Mouse (Mus musculus): ENCODE measurements at regions not wholly inside any gene's neighbourhood (a gene's known extent, or its start where the extent isn't known, plus 50 kb on each side); places are given as distances from the start of the nearest gene placed in this dataset.

DNA sequence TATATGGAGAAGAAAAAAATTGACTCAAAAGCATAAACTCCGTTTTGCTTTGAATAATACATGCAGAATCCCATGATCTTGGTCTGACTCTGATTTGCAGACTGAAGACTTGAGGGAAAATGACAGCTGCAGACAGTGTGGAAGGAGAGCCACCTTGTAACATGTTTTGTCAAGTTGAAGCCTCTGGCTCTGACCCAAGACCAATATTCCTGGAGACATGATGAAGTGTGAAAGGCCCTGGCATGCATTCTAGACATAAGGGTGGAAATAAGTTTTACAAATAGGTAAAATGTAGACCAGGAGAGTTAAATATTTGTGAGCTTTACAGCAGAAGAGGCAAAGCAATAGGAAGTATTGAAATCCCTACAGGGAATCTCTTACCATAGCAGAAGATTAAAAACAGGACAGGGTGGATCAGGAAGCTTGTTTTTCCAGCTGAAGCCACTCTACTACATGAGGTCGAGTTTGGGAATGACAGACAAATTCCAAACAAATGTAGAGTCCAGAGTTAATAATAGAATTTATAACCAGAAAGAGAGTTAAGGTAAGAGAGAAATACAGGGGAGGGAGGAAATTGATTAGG is 703.9 kb upstream of the Chordc1 start:
- dilution Hi-C loops (cut with MboI; ENCODE audit: extremely low pct_ligation_motif_present, extremely low pct_unique_long_range_greater_than_20kb, low sequenced_read_pairs): no loop called here

DNA sequence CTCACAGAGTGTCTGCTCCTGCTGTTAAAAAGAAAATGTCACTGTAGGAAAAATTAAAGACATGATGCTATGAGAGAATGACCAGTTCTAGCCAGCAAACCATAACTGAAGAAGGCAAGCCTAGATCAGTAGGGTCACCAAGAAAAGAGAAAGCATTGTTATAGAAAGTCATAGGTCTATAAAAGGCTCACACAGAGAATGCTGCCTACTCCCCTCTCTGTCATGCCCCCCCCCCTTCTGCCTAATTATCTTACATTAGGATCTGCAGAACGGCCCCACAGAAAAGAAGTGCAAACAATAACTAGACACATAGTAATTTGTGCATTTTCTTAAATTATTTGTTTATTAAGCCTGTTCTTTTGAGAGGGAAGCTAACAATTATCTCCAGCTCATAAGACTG is 680.8 kb upstream of the Chordc1 start:
- no peak for DNase-seq (ENCODE audit: extremely low read depth)
- no peaks in the 10 kb centered on the region for H3K4me1 ChIP-seq (ENCODE audit: control insufficient read depth in 1 of 2, insufficient read depth in 2 of 2)
- in situ Hi-C loops (cut with MboI; ENCODE audit: low pct_ligation_motif_present, low pct_unique_long_range_greater_than_20kb, low sequenced_read_pairs) (no loop called here), dilution Hi-C loops (cut with MboI; ENCODE audit: extremely low pct_ligation_motif_present, extremely low pct_unique_long_range_greater_than_20kb, low sequenced_read_pairs) (no loop called here)
- no peak for TF ChIP-seq E2F4 (IDR thresholded peaks at IDR 0.05; ENCODE audit: insufficient replicate concordance, low read depth, low read length)
- TF ChIP-seq JUND (conservative IDR thresholded peaks at IDR 0.05; ENCODE audit: low read depth, low read length): no peak
- TF ChIP-seq MXI1 (IDR thresholded peaks at IDR 0.05; ENCODE audit: low read depth, low read length): no peak
- TF ChIP-seq SMC3 (IDR thresholded peaks at IDR 0.05; ENCODE audit: low read depth, low read length): no peak
- TF ChIP-seq MAFK (IDR thresholded peaks at IDR 0.05; ENCODE audit: insufficient replicate concordance, low read length): no peak
- TF ChIP-seq RCOR1 (conservative IDR thresholded peaks at IDR 0.05; ENCODE audit: low read depth, low read length): no peak
- no peak for TF ChIP-seq HCFC1 (IDR thresholded peaks at IDR 0.05; ENCODE audit: low read depth, low read length)
- TF ChIP-seq ZKSCAN1 (IDR thresholded peaks at IDR 0.05; ENCODE audit: borderline replicate concordance, low read depth, low read length): no peak
- no peak for TF ChIP-seq ZMIZ1 (IDR thresholded peaks at IDR 0.05; ENCODE audit: low read depth, low read length)
- TF ChIP-seq EP300 (IDR thresholded peaks at IDR 0.05; ENCODE audit: low read length): no peak
- TF ChIP-seq MAZ (IDR thresholded peaks at IDR 0.05; ENCODE audit: low read depth, low read length): no peak
- TF ChIP-seq ETS1 (conservative IDR thresholded peaks at IDR 0.05; ENCODE audit: low read depth, low read length): no peak
- no peak for TF ChIP-seq POLR2AphosphoS2 (IDR thresholded peaks at IDR 0.05; ENCODE audit: low read depth, low read length)
- TF ChIP-seq POLR2A (IDR thresholded peaks at IDR 0.05; ENCODE audit: low read depth, low read length): no peak
- TF ChIP-seq UBTF (IDR thresholded peaks at IDR 0.05; ENCODE audit: low read depth, low read length): no peak
- TF ChIP-seq CTCF (conservative IDR thresholded peaks at IDR 0.05 in 1 of 2, IDR thresholded peaks at IDR 0.05 in 1 of 2; ENCODE audit: low read depth in 2 of 2, low read length in 2 of 2): no peak
- no peak for TF ChIP-seq JUN (IDR thresholded peaks at IDR 0.05; ENCODE audit: insufficient read depth, low read depth, low read length)
- TF ChIP-seq USF2 (conservative IDR thresholded peaks at IDR 0.05; ENCODE audit: low read depth, low read length): no peak
- TF ChIP-seq ELF1 (IDR thresholded peaks at IDR 0.05; ENCODE audit: low read depth, low read length): no peak
- TF ChIP-seq NELFE (IDR thresholded peaks at IDR 0.05; ENCODE audit: low read depth, low read length): no peak
- H3K4me2 ChIP-seq (ENCODE audit: insufficient read depth, low read depth, poor library complexity, severe bottlenecking): no peak overlapping the region
- H3K4me3 ChIP-seq (replicated peaks in 1 of 3; ENCODE audit: low read depth in 2 of 3, low read length in 2 of 3, poor library complexity in 1 of 3): no peak overlapping the region
- H3K27ac ChIP-seq (ENCODE audit: insufficient read depth, low read depth): no peak overlapping the region
- no peak overlapping the region for H3K9ac ChIP-seq (ENCODE audit: insufficient read depth, low read depth)
- no peaks in the 10 kb centered on the region for H3K79me2 ChIP-seq (replicated peaks; ENCODE audit: control insufficient read depth, extremely low read depth, insufficient read depth, poor library complexity, severe bottlenecking)
- no peaks in the 10 kb centered on the region for H3K9me3 ChIP-seq (replicated peaks; ENCODE audit: low read length)
- no peaks in the 10 kb centered on the region for H3K27me3 ChIP-seq (replicated peaks)
- H3K36me3 ChIP-seq (replicated peaks in 1 of 2; ENCODE audit: control insufficient read depth in 1 of 2, insufficient read depth in 1 of 2, low read length in 1 of 2): no peaks in the 10 kb centered on the region

More for the DNA sequence above, 703.9 kb upstream of the Chordc1 start:
- Histone ChIP-seq H3K4me3 (replicated peaks in 1 of 3; ENCODE audit: low read depth in 2 of 3, low read length in 2 of 3, poor library complexity in 1 of 3) (no peak overlapping the region), H3K36me3 (replicated peaks in 1 of 2; ENCODE audit: control insufficient read depth in 1 of 2, insufficient read depth in 1 of 2, low read length in 1 of 2) (no peaks in the 10 kb centered on the region), H3K9ac (ENCODE audit: insufficient read depth, low read depth) (no peak overlapping the region), H3K4me2 (ENCODE audit: insufficient read depth, low read depth, poor library complexity, severe bottlenecking) (no peak overlapping the region), H3K27me3 (replicated peaks) (no peaks in the 10 kb centered on the region), H3K79me2 (replicated peaks; ENCODE audit: control insufficient read depth, extremely low read depth, insufficient read depth, poor library complexity, severe bottlenecking) (no peaks in the 10 kb centered on the region), H3K27ac (ENCODE audit: insufficient read depth, low read depth) (no peak overlapping the region), H3K9me3 (replicated peaks; ENCODE audit: low read length) (no peaks in the 10 kb centered on the region), H3K4me1 (ENCODE audit: control insufficient read depth in 1 of 2, insufficient read depth in 2 of 2) (no peaks in the 10 kb centered on the region)
- TF ChIP-seq CHD2 (IDR thresholded peaks at IDR 0.05; ENCODE audit: low read length): no peak
- TF ChIP-seq TBP (conservative IDR thresholded peaks at IDR 0.05; ENCODE audit: low read depth, low read length): no peak
- no peak for TF ChIP-seq ZMIZ1 (IDR thresholded peaks at IDR 0.05; ENCODE audit: low read depth, low read length)
- TF ChIP-seq MAX (IDR thresholded peaks at IDR 0.05; ENCODE audit: low read length): no peak
- no peak for TF ChIP-seq MAFK (IDR thresholded peaks at IDR 0.05; ENCODE audit: insufficient replicate concordance, low read length)
- in situ Hi-C loops (cut with MboI; ENCODE audit: low pct_ligation_motif_present, low pct_unique_long_range_greater_than_20kb, low sequenced_read_pairs): no loop called here
- no peak for DNase-seq (ENCODE audit: extremely low read depth)
